Mouse (Mus musculus): Measurements from ENCODE around the gene Zfand3. TPM values are rescaled to one million over a fixed set of nuclear protein-coding genes. Genes with fewer than 3 reads are reported as not detected.
A peak's percentile ranks its signal among the peaks of the same experiment; 100 is the strongest.

Gene Zfand3
- polyA plus RNA-seq, 1 experiment from 2014 or later: 55.5 TPM

DNA sequence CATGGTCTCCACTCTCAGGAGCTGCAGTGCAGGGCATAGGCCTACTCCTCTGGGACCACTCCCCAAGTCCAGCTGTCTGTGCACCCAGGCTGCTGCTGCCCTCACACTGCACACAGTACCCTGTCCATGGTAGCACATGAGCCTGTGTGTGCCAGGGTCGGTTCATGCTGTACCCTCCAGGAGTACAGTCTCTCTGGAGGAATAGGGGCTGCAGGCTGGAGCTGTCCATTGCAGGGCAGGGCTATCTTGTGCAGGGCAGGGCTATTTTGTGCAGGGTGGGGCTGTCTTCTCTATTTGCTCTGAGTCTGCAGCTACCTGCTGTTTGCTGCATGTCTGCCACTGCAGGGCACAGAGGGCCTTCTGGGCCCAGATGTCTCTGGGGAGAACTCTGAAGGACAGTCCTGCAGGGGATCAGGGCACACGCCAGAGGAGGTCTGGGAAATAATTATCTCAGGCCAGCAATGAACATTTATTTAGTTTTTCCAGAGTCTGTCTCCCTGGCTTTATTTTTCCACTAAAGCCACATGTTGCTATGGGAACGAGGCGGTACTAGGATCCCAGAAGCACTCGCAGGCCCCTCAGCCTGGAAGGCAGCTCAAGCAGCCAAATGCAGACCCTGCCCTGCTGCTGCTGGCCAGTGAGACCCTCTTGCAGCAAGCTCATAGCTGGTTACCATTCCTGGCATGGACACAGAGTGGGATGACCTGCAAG is 220.7 kb downstream of the Zfand3 start:
- Histone ChIP-seq H3K4me2 (ENCODE audit: low read length) (no peak overlapping the region), H3K27ac (no peak overlapping the region), H3K4me1 (replicated peaks; ENCODE audit: insufficient read depth, low read length) (no peaks in the 10 kb centered on the region; the same call in 1 of the 2 replicates), H3K36me3 (ENCODE audit: insufficient read depth, low read length) (no peaks in the 10 kb centered on the region), H3K9ac (ENCODE audit: low read depth, low read length) (no peak overlapping the region), H3K4me3 (replicated peaks; ENCODE audit: low read depth, low read length) (no peak overlapping the region), H3K27me3 (ENCODE audit: insufficient read depth, low read length) (no peaks in the 10 kb centered on the region), H3K9me3 (replicated peaks; ENCODE audit: low read length) (no peaks in the 10 kb centered on the region)
- TF ChIP-seq CTCF (IDR thresholded peaks at IDR 0.05; ENCODE audit: low read depth): no peak
- WGBS: 63% methylated on average over 5 of the region's 5 CpGs
- ATAC-seq (replicated peaks; ENCODE audit: low FRiP score, low read depth) (no peak), DNase-seq (ENCODE audit: low spot score) (no peak)

DNA sequence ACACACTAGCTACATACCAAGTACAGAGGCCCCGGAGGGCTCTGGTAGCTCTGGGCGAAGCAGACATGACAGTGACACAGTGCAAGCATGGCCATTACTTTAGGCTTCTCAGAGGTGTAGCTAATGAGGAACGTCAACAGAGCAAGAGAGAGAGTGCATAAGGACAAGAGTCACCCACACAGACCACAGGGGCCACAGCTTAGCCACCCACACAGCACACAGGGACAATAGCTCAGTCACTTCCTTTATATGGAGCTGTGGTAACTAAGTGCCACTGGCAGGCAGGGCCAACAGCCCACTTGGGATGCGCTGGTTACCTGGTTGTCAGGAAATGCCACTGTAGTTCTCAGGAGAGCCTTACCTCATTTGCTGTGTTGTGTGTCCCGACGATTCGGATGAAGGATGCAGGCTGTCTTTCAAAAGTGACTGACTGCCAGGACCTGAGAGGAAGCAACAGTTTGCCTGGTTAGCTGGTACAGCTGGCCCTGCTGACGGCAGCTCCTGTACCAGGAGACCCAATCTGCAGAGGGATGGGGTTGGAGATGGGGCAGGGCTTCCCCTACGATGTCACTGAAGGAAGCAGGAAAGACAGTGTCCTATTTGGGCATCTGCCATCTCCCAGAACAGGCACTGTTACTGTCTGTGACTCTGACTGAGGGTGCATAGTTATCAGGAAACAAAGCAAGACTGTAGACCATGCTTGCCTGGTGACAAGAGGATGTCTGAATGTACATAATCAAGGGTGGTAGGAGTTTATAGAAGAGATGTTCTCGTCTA is 224.1 kb downstream of the Zfand3 start:
- no peak for TF ChIP-seq CTCF (IDR thresholded peaks at IDR 0.05; ENCODE audit: low read depth)

DNA sequence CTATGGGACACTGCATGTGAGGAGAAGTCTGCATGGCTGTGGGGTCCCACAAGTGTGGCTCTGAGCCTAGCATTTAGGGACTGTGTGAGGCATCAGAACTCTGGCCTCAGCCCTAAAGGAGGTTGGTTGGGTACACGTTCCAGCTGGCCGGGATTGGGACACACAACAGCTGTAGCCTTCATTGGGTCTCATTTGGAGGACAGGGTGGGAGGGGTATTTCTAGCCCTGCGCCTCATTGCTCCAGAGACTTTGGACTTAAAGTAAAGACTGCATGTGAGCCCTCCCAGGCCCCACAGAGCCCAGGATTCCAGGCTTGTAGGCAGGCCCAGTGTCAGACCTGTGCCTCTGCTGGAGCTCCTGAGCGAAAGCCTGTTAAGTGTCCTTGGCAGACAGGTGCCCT is 225.9 kb downstream of the Zfand3 start:
- H3K9me3 ChIP-seq (replicated peaks; ENCODE audit: low read length): no peaks in the 10 kb centered on the region
- DNase-seq (ENCODE audit: low spot score) (peak; percentile 42), ATAC-seq (replicated peaks; ENCODE audit: low FRiP score, low read depth) (no peak)
- no peak overlapping the region for H3K27ac ChIP-seq
- H3K4me3 ChIP-seq (replicated peaks; ENCODE audit: low read depth, low read length): no peak overlapping the region
- no peaks in the 10 kb centered on the region for H3K27me3 ChIP-seq (ENCODE audit: insufficient read depth, low read length)
- H3K4me1 ChIP-seq (replicated peaks; ENCODE audit: insufficient read depth, low read length): peaks cover 6% of the 10 kb centered on the region; the same call in 1 of the 2 replicates
- 40% methylated on average over 4 of the region's 4 CpGs for WGBS
- TF ChIP-seq CTCF (IDR thresholded peaks at IDR 0.05; ENCODE audit: low read depth): no peak
- H3K36me3 ChIP-seq (ENCODE audit: insufficient read depth, low read length): no peaks in the 10 kb centered on the region
- no peak overlapping the region for H3K4me2 ChIP-seq (ENCODE audit: low read length)
- no peak overlapping the region for H3K9ac ChIP-seq (ENCODE audit: low read depth, low read length)

More for the DNA sequence above, 224.1 kb downstream of the Zfand3 start:
- H3K4me1 ChIP-seq (replicated peaks; ENCODE audit: insufficient read depth, low read length): peaks cover 6% of the 10 kb centered on the region; the same call in 1 of the 2 replicates
- no peak overlapping the region for H3K4me2 ChIP-seq (ENCODE audit: low read length)
- H3K4me3 ChIP-seq (replicated peaks; ENCODE audit: low read depth, low read length): no peak overlapping the region
- no peak for ATAC-seq (replicated peaks; ENCODE audit: low FRiP score, low read depth)
- no peak overlapping the region for H3K9ac ChIP-seq (ENCODE audit: low read depth, low read length)
- no peaks in the 10 kb centered on the region for H3K36me3 ChIP-seq (ENCODE audit: insufficient read depth, low read length)
- 85% methylated on average over 10 of the region's 10 CpGs for WGBS
- no peak overlapping the region for H3K27ac ChIP-seq
- no peaks in the 10 kb centered on the region for H3K9me3 ChIP-seq (replicated peaks; ENCODE audit: low read length)
- H3K27me3 ChIP-seq (ENCODE audit: insufficient read depth, low read length): no peaks in the 10 kb centered on the region
- no peak for DNase-seq (ENCODE audit: low spot score)

DNA sequence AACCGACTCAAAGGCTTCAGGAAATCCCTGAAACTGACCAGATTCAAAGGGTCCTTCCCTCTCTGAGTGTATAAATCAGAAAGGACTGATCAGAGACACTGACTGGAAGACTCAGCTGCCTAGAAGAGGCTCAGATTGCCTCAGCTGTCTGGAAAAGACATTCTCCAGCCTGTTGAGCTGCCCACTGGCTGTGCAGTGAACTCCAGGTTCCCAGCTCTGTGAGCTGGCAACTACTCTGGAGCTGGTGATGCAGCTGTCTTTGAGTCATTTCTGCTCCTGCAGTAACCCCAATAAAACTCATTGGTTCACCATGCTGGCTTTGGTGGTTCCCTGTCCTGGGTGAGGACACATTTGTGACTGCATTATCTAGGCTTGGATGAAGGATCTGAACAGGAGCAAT is 226.9 kb downstream of the Zfand3 start:
- 86% methylated on average over 1 of the region's 1 CpGs for WGBS

DNA sequence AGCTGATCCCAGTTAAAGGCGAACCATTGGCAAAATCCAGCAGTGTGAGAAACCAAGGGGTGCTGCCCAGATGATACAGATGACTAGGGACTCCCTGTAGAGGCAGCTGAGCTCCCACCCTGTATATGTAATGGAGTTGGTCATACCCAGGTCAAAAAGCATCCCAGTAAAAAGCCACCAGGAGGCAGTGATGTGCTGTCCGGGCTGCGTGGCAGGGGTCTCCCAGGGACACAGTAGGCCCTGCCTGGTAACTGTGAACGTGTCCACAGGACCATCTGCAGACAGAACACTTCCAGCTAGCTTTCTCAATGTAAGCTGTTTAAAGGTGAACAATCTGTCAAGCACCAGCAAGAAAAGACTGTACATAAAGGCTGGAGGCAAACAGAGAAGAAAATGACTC is 228.2 kb downstream of the Zfand3 start:
- no peak for ATAC-seq (replicated peaks; ENCODE audit: low FRiP score, low read depth)
- no peak overlapping the region for H3K4me3 ChIP-seq (replicated peaks; ENCODE audit: low read depth, low read length)
- no peaks in the 10 kb centered on the region for H3K36me3 ChIP-seq (ENCODE audit: insufficient read depth, low read length)
- H3K27me3 ChIP-seq (ENCODE audit: insufficient read depth, low read length): no peaks in the 10 kb centered on the region
- TF ChIP-seq CTCF (IDR thresholded peaks at IDR 0.05; ENCODE audit: low read depth): peak; percentile 47; the same call in 1 of the 2 replicates
- no peak overlapping the region for H3K9ac ChIP-seq (ENCODE audit: low read depth, low read length)
- WGBS: 59% methylated on average over 4 of the region's 4 CpGs
- no peak overlapping the region for H3K27ac ChIP-seq
- H3K4me2 ChIP-seq (ENCODE audit: low read length): no peak overlapping the region
- DNase-seq (ENCODE audit: low spot score): no peak
- H3K4me1 ChIP-seq (replicated peaks; ENCODE audit: insufficient read depth, low read length): peaks cover 6% of the 10 kb centered on the region; the same call in 1 of the 2 replicates
- H3K9me3 ChIP-seq (replicated peaks; ENCODE audit: low read length): no peaks in the 10 kb centered on the region

More for the DNA sequence above, 226.9 kb downstream of the Zfand3 start:
- no peaks in the 10 kb centered on the region for H3K27me3 ChIP-seq (ENCODE audit: insufficient read depth, low read length)
- ATAC-seq (replicated peaks; ENCODE audit: low FRiP score, low read depth) (no peak), DNase-seq (ENCODE audit: low spot score) (no peak)
- peaks cover 6% of the 10 kb centered on the region; the same call in 1 of the 2 replicates for H3K4me1 ChIP-seq (replicated peaks; ENCODE audit: insufficient read depth, low read length)
- H3K9ac ChIP-seq (ENCODE audit: low read depth, low read length): no peak overlapping the region
- no peaks in the 10 kb centered on the region for H3K9me3 ChIP-seq (replicated peaks; ENCODE audit: low read length)
- H3K27ac ChIP-seq: no peak overlapping the region
- no peak overlapping the region for H3K4me3 ChIP-seq (replicated peaks; ENCODE audit: low read depth, low read length)
- no peaks in the 10 kb centered on the region for H3K36me3 ChIP-seq (ENCODE audit: insufficient read depth, low read length)
- H3K4me2 ChIP-seq (ENCODE audit: low read length): no peak overlapping the region
- no peak for TF ChIP-seq CTCF (IDR thresholded peaks at IDR 0.05; ENCODE audit: low read depth)

DNA sequence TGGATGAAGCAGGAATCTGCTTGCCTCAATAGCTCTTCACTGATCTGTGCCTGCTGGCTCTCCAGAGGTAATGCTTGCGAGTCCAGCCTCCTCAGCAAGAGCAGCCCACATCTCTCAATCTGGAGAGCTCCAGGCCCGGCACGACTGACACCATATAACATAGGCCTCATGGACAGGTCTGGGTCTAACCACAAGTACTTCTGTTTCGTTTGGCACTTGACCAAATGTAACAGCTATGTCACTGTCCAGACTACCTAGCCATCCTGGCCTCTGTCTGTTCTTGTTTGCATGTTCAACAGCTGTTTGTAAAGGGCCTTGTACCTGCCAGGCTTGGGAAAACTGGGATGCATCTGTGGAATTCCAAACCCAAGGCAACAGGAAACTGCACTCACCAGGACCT is 230.8 kb downstream of the Zfand3 start:
- no peak overlapping the region for H3K4me3 ChIP-seq (replicated peaks; ENCODE audit: low read depth, low read length)
- ATAC-seq (replicated peaks; ENCODE audit: low FRiP score, low read depth): no peak
- peaks cover 6% of the 10 kb centered on the region; the same call in 1 of the 2 replicates for H3K4me1 ChIP-seq (replicated peaks; ENCODE audit: insufficient read depth, low read length)
- WGBS: 43% methylated on average over 4 of the region's 4 CpGs
- no peaks in the 10 kb centered on the region for H3K36me3 ChIP-seq (ENCODE audit: insufficient read depth, low read length)
- H3K27me3 ChIP-seq (ENCODE audit: insufficient read depth, low read length): no peaks in the 10 kb centered on the region
- no peak overlapping the region for H3K9ac ChIP-seq (ENCODE audit: low read depth, low read length)
- H3K4me2 ChIP-seq (ENCODE audit: low read length): no peak overlapping the region
- TF ChIP-seq CTCF (IDR thresholded peaks at IDR 0.05; ENCODE audit: low read depth): no peak
- no peak overlapping the region for H3K27ac ChIP-seq
- DNase-seq (ENCODE audit: low spot score): no peak
- no peaks in the 10 kb centered on the region for H3K9me3 ChIP-seq (replicated peaks; ENCODE audit: low read length)
